Comparison of ENCODE assay signal across 8 mouse cellular contexts in the genomic region with DNA sequence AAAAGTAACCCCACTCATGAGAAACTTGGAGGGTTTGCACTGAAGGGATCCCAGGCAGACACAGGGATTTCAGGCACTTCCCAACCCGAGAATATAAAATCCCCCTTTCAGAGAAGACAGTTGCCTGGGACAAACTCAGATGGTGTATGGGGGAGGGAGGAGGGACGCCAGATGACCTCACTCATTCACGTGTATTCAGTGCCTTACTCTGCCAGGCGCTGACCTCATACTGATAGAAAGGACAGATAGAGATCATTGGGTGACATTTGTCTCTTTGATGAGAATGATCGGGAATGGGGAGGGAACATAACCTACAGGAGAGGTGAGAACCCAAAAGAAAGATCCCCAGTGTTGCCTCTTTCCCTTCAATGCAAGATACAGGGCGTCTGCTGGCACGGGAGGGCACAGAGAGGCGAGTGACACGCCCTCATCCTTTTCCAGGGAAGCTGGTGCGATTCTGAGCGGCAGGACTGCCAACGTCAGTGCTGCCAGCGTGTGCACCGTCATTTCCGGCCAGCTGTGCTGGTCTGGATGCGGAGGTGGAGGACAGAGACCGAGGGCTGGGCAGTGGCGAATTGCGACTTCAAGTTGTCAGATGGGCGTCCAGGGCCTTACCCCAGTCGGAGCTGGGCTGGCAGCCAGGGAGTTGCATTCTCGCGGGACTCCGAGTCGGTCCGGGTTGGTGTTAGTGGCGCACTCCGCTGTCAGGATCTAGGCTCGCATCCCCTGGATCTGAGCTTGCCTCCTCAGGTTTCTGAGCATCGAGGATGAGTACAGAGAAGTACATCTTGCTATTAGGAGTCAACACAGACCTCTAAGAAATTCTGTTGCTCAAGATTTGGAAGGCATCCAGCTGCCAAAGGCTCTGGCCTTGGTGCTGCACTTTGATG. TPM values are rescaled to one million over a fixed set of nuclear protein-coding genes. Genes with fewer than 3 reads are reported as not detected.
DNase-seq lines count a peak whose midpoint lies in the region; ATAC-seq lines count a peak whose summit lies in the region.

No protein-coding gene starts in this region.

- peak overlapping the region; percentile 46 for H3K4me3 ChIP-seq in forebrain, embryonic 12.5 days (replicated peaks)
- peak overlapping the region; percentile 47 for H3K4me3 ChIP-seq in heart, embryonic 16.5 days (ENCODE audit: low read length)
- H3K4me3 ChIP-seq in liver, embryonic 15.5 days (replicated peaks): peak overlapping the region; percentile 26

- H3K36me3 ChIP-seq in forebrain, embryonic 12.5 days (replicated peaks): no peaks in the 10 kb centered on the region
- H3K36me3 ChIP-seq in heart, embryonic 16.5 days (ENCODE audit: control insufficient read depth, insufficient read depth): no peaks in the 10 kb centered on the region
- H3K36me3 ChIP-seq in liver, embryonic 15.5 days (replicated peaks): no peaks in the 10 kb centered on the region

- 0 out of 2 replicates have a peak, but pooled peaks cover 3% of the 10 kb centered on the region for H3K9me3 ChIP-seq in forebrain, embryonic 12.5 days
- peaks cover 2% of the 10 kb centered on the region; the same call in 1 of the 2 replicates for H3K9me3 ChIP-seq in heart, embryonic 16.5 days (replicated peaks; ENCODE audit: control insufficient read depth, low read length)
- no peaks in the 10 kb centered on the region for H3K9me3 ChIP-seq in liver, embryonic 15.5 days (replicated peaks)

- DNase-seq in 416B (ENCODE audit: low read depth): peak; percentile 51
- DNase-seq in brain, adult 2 months (ENCODE audit: low read depth, low spot score): peak; percentile 95
- DNase-seq in kidney, postnatal 25 days: peak; percentile 70 to 82
- peak; percentile 39 for DNase-seq in neural tube, embryonic 10.5 days (ENCODE audit: extremely low spot score, low spot score)
- DNase-seq in yolk sac, embryonic 10.5 days (ENCODE audit: low spot score): no peak

- peak overlapping the region; percentile 73 for H3K4me2 ChIP-seq in forebrain, embryonic 12.5 days
- H3K4me2 ChIP-seq in heart, embryonic 16.5 days (ENCODE audit: low read depth, low read length): peak overlapping the region; percentile 71
- H3K4me2 ChIP-seq in liver, embryonic 15.5 days: peak overlapping the region; percentile 39

- peak; percentile 57; the same call in 1 of the 2 replicates for ATAC-seq in forebrain, embryonic 12.5 days (ENCODE audit: low FRiP score)
- ATAC-seq in heart, embryonic 16.5 days (replicated peaks; ENCODE audit: extremely low read depth, insufficient read depth, low FRiP score): peak; percentile 63
- no peak for ATAC-seq in liver, embryonic 15.5 days (ENCODE audit: insufficient read depth)

- no peak overlapping the region for H3K27ac ChIP-seq in forebrain, embryonic 12.5 days
- H3K27ac ChIP-seq in heart, embryonic 16.5 days (ENCODE audit: low read length): peak overlapping the region; percentile 6
- no peak overlapping the region for H3K27ac ChIP-seq in liver, embryonic 15.5 days (replicated peaks)

- peaks cover 14% of the 10 kb centered on the region for H3K4me1 ChIP-seq in forebrain, embryonic 12.5 days
- peaks cover 14% of the 10 kb centered on the region for H3K4me1 ChIP-seq in heart, embryonic 16.5 days (ENCODE audit: control insufficient read depth, insufficient read depth, low read length)
- H3K4me1 ChIP-seq in liver, embryonic 15.5 days (replicated peaks): 0 out of 2 replicates have a peak, but pooled peaks cover 3% of the 10 kb centered on the region

- peaks cover 46% of the 10 kb centered on the region for H3K27me3 ChIP-seq in forebrain, embryonic 12.5 days
- H3K27me3 ChIP-seq in heart, embryonic 16.5 days (ENCODE audit: control insufficient read depth, insufficient read depth, low read length): peaks cover 27% of the 10 kb centered on the region
- peaks cover 88% of the 10 kb centered on the region for H3K27me3 ChIP-seq in liver, embryonic 15.5 days

- 3% methylated on average over 30 of the region's 30 CpGs for WGBS in forebrain, embryonic 12.5 days
- 1% methylated on average over 30 of the region's 30 CpGs for WGBS in heart, embryonic 16.5 days
- 3% methylated on average over 30 of the region's 30 CpGs for WGBS in liver, embryonic 15.5 days (ENCODE audit: insufficient replicate concordance)

- peak overlapping the region; percentile 61 for H3K9ac ChIP-seq in forebrain, embryonic 12.5 days
- H3K9ac ChIP-seq in heart, embryonic 16.5 days (ENCODE audit: low read length): peak overlapping the region; percentile 50
- H3K9ac ChIP-seq in liver, embryonic 15.5 days: no peak overlapping the region

RNA-seq across cellular contexts. Expression of gene Hid1, which starts 6.5 kb away (rescaled TPM):
- 33.7 and 36.4 TPM in 2 replicates for polyA plus RNA-seq in forebrain, embryonic 12.5 days (2016; fragmentation: Nextera tagmentation; extraction: Ambion mirVana)
- polyA plus RNA-seq in heart, embryonic 16.5 days (2015; fragmentation: Nextera tagmentation; extraction: Ambion mirVana): 8.5 and 9.2 TPM in 2 replicates
- 1.1 and 1.5 TPM in 2 replicates for polyA plus RNA-seq in liver, embryonic 15.5 days (2015; fragmentation: Nextera tagmentation; extraction: Ambion mirVana)

RNA-seq across cellular contexts. Expression of gene Cdr2l, which starts 7.7 kb away (rescaled TPM):
- 28.3 and 29.6 TPM in 2 replicates for polyA plus RNA-seq in forebrain, embryonic 12.5 days (2016; fragmentation: Nextera tagmentation; extraction: Ambion mirVana)
- polyA plus RNA-seq in heart, embryonic 16.5 days (2015; fragmentation: Nextera tagmentation; extraction: Ambion mirVana): 7.0 and 7.5 TPM in 2 replicates
- 1.2 and 1.3 TPM in 2 replicates for polyA plus RNA-seq in liver, embryonic 15.5 days (2015; fragmentation: Nextera tagmentation; extraction: Ambion mirVana)

RNA-seq across cellular contexts. Expression of gene Mrpl58, which starts 29.5 kb away (rescaled TPM):
- polyA plus RNA-seq in forebrain, embryonic 12.5 days (2016; fragmentation: Nextera tagmentation; extraction: Ambion mirVana): 222 and 232 TPM in 2 replicates
- polyA plus RNA-seq in heart, embryonic 16.5 days (2015; fragmentation: Nextera tagmentation; extraction: Ambion mirVana): 175 and 179 TPM in 2 replicates
- 78.1 and 78.7 TPM in 2 replicates for polyA plus RNA-seq in liver, embryonic 15.5 days (2015; fragmentation: Nextera tagmentation; extraction: Ambion mirVana)

RNA-seq across cellular contexts. Expression of gene Otop3, which starts 39.5 kb away (rescaled TPM):
- polyA plus RNA-seq in forebrain, embryonic 12.5 days (2016; fragmentation: Nextera tagmentation; extraction: Ambion mirVana): not detected in 2 replicates
- polyA plus RNA-seq in heart, embryonic 16.5 days (2015; fragmentation: Nextera tagmentation; extraction: Ambion mirVana): not detected in 2 replicates
- not detected in 2 replicates for polyA plus RNA-seq in liver, embryonic 15.5 days (2015; fragmentation: Nextera tagmentation; extraction: Ambion mirVana)

RNA-seq across cellular contexts. Expression of gene Atp5h, which starts 45.7 kb away (rescaled TPM):
- 843 and 857 TPM in 2 replicates for polyA plus RNA-seq in forebrain, embryonic 12.5 days (2016; fragmentation: Nextera tagmentation; extraction: Ambion mirVana)
- 1,945 and 2,019 TPM in 2 replicates for polyA plus RNA-seq in heart, embryonic 16.5 days (2015; fragmentation: Nextera tagmentation; extraction: Ambion mirVana)
- polyA plus RNA-seq in liver, embryonic 15.5 days (2015; fragmentation: Nextera tagmentation; extraction: Ambion mirVana): 453 and 509 TPM in 2 replicates
